Mouse (Mus musculus) adrenal gland, postnatal 36 days (tissue): Measurements from ENCODE around the gene Dcaf12. TPM values are rescaled to one million over a fixed set of nuclear protein-coding genes. Genes with fewer than 3 reads are reported as not detected.
A peak's percentile ranks its signal among the peaks of the same experiment; 100 is the strongest.

Experiments
- DNase-seq, 2 experiments: peaks; one replicate each; pipeline ENCODE4 v3.0.0; 2021; ENCODE audit warnings: mixed read lengths in 1 of 2
- long read RNA-seq, 2 experiments: library from polyadenylated mRNA; stranded (forward); transcript quantifications; one replicate each; pipeline ENCODE4 v2.0.0; 2021; ENCODE audit warnings: borderline sequencing depth in 2 of 2
- total RNA-seq, 2 experiments: library from RNA; stranded (reverse); gene quantifications; 2 replicates each; pipeline ENCODE4 v1.2.3; 2021

Gene Dcaf12
- 10 to 100 TPM; 53.3 to 60.1 TPM for total RNA-seq
- long read RNA-seq, experiment 1, transcript Dcaf12-201 (9 exons, 3,442 nt): major isoform, 68 of 89 reads
- long read RNA-seq, experiment 1, partial matches to known transcripts: 17 of 89 reads
- long read RNA-seq, experiment 1, other reads (novel, unspliced or antisense): 4 of 89 reads
- long read RNA-seq, experiment 2, transcript Dcaf12-201 (9 exons, 3,442 nt): major isoform, 20 of 23 reads
- long read RNA-seq, experiment 2, partial matches to known transcripts: 1 of 23 reads
- long read RNA-seq, experiment 2, other reads (novel, unspliced or antisense): 2 of 23 reads

DNA sequence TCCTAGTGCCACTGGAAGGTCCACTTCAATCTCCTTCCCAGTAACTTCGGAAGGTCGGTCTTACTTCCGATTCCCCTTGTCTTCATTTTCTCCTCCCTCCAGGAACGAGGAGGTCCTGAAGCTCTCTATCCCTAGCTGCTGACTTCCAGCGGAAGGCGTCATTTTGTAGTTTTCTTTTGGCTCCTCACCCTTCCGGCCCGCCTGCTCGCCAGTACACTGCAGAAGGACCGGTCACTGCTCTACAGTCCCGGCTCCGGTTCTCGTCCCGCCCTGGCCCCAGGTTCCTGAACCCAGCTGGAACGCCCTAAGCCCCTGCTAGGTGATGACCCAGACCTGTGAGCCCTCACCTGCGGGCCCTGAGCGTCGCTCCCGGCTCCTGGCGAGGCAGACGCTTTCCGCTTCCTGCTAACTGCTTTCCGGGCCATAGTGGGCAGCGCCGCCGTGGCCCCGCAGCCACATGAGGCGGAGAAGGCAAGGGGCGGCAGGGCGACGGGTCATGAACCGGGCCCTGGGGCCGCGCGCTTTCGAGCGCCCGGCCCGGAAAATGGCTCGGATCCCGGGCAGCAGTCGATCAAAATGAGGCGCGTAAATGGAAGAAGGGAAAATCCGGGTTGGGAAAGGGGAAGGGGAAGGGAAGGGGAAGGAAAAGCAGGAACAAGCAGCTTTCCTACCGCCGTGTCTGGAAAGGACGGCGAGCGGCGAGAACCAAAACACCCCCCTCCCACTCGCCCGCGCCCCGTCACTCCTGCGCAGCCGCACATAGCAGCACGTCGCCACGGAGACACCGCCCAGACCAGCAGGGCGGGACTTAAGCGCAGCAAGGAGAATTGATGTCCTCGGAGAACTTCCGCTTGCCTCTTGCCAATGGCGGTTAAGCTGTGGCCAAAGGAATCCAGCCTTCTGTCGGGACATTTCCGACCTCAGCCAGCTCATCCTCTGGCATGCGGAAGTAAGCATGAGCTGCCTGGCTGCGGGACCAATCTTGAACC lies at the start of gene Dcaf12:
Gene Dcaf12 (minus strand): TSS at position 749 of the 989 bp plus-strand sequence.
- peak; percentile 97 for DNase-seq

DNA sequence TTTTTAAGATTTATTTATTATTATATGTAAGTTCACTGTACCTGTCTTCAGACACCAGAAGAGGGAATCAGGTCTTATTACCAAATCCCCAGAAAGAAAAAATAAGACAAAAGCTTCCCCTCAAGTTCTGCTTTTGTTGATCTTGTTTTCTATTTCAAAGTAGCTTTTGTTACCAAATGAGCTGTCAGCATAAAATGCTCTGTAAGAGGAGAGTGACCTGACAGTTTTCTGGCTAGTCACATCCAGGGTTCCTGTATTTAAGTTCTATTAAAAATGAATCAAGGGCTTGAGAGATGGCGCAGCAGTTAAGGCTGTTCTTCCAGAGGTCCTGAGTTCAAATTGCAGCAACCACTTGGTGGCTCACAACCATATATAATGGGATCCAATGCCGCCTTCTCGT lies 46.4 kb upstream of the Dcaf12 start:
- DNase-seq: no peak

DNA sequence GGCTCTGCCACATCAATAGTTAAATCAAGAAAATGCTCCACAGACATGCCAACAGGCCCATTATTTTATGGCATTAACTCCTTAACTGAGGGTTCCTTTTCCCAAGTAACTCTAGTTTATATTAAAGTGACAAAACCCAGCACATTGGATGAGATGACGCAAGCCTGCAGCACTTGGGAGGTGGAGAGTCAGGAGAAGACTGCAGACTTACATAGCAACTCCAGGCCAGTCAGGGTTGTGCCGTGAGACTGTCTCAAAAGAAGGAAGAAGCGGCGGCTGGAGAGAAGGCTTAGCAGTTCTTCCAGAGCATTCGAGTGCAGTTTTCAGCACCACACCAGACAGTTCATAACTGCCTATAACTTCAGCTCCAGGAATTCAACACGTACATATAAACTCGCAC lies 44.7 kb upstream of the Dcaf12 start:
- DNase-seq: no peak

DNA sequence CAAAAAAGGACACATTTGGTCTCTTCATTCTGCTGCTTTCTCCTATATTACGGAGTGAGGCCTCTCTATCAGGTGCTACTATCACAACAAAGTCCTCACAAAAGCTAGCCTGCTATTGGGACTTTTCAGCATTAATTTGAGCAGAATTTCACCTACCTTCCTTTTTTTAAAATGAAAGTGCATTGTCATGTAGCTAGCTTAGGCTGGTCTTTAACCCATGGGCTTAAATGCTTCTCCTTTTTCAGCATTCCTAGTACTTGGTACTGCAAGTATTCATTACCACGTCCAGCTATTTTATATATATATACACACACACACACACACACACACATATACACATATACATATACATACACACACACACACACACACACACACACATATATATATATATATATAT lies 44.0 kb upstream of the Dcaf12 start:
- DNase-seq: no peak

DNA sequence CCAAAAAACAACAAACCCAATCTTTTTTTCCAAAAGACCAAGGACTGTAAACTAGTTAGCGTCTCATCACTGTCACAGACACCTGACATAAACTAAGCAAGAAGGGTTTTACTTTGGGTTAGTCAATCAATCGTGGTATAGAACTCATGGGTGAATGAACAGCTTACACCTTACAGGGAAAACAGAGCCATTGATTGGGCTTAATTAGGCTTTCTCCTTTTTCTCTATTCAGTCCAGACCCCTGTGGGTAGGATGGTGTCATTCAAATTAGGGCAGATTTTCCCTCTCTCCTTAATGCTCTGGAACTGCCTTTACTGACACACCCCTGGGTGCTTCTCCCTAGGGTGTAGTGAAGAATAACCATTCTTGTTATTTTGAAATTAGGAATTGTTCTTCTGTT lies 42.5 kb upstream of the Dcaf12 start:
- DNase-seq: no peak

DNA sequence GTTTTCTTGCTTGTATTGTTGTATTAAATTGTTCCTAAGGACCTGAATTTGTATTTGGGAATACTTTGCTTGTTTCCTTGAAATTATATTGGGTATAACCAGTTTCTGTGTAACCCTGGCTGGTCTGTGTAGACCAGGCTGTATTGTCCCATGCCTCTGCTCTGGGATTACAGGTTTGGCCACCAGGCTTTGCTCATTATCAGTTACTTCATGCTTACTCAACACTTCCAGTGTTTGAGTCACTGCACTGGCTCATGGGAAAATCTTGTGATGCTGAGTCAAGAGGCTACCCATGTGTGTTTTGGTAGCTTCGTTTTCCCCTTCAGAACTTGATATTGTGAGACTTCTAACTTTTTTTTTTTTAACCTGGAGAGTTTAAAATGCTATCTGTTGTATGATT lies 38.6 kb upstream of the Dcaf12 start:
- no peak for DNase-seq

DNA sequence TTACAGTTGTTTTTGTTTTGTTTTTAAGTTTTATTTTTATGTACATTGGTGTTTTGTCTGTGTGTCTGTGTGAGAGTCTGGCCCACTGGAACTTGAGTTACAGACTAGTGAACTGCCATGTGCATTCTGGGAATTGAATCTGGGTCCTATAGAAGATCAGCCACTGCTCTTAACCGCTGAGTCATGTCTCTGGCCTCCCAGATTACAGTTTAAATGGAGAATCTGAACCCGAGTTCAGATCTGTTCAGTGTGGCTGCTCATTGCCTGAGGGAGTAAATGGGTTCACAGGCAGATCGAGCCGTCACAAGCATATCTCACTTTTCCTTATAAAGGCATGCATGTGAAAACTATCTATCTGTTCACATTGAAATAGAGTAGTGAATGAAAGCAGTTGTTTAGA lies 38.1 kb upstream of the Dcaf12 start:
- no peak for DNase-seq

DNA sequence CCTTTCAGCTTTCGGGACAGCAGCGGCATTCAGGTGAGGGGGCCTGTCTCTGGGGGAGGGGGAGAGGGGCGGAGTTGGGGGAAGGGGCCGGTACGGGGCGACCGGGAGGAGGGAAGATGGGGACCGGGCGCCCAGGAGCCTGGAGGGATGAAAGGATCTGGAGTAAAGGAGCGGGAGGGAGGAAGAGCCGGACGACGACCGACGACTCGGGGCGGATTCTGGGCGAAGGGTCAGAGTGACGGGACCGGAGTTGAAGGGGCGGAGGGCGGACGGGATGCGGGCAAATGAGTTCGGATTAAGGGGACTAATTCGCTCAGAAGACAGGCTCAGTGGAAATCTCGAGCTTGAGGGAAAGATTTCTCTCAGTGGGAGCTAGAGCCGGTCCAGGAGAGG lies 34.5 kb upstream of the Dcaf12 start:
- DNase-seq: peak in 1 of 2 experiments; percentile 69

DNA sequence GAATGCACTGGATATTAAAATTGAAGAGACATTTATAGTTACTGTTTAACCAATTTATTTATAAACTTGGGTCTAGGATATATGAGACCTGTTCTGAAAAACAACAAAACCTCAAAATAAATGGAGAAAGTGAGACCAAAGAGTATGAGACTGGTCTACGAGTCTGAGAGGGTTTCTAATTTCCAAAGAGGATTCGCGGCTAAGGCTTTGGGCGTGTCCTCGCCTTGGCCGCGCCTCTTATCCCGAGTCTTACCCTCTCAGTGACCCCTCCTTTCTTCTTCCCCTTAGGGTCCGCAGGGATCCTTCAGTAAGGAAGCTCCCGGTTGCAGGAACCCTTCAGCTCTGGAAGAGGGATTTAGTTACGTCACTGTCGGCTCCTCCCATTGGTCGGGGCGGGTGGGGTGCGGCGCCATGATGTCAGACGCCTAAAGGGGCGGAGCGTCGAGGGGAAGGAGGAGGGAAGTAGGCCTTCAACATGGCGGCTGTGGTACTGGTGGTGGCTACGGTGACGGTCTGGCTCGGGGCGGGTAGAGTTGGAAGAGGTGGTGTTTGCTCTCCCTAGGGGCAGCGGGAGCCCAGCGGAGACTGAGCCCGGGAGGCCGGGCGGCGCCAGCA lies 34.0 kb upstream of the Dcaf12 start, which contains the start of gene Ubap1:
Gene Ubap1 (plus strand): TSS at position 413 of the 615 bp plus-strand sequence.
- DNase-seq: peak; percentile 94 to 96

DNA sequence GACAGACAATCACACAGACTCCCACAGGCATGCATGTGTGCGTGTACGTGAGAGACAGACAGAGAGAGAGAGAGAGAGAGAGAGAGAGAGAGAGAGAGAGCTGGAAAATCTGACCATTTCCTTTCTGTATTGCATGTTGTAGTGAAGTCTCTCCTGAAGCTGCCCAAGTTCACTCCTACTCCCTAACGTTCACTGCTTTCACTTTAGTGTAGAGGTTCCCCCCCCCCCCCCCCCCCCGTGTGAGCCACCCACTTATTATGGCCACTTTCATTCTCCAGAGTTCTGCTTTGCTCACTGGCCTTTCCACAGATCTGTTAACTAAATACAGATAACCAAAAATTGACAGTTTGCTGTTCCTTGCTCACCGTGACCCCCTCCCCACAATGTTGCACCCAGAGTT lies 33.1 kb upstream of the Dcaf12 start:
- DNase-seq: no peak

DNA sequence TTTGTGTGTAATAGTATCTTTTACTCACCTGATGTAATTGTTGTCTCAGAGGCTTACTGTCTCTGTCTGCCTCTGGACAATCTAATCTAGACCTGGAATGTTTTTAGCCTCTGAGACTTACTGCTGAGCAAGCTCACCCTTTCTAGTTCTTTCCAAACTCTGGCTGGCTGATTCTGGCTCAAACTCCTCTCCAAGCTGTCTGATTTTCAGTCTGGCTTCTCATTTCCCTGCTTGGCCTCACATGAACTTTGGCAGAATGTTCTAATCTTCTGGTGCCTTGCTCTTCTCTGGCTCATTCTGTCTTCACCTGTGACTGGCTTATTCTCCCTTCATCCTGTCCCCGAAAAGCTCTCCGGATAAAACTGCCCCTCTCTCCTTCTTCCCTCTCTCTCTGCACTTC lies 31.3 kb upstream of the Dcaf12 start:
- no peak for DNase-seq

DNA sequence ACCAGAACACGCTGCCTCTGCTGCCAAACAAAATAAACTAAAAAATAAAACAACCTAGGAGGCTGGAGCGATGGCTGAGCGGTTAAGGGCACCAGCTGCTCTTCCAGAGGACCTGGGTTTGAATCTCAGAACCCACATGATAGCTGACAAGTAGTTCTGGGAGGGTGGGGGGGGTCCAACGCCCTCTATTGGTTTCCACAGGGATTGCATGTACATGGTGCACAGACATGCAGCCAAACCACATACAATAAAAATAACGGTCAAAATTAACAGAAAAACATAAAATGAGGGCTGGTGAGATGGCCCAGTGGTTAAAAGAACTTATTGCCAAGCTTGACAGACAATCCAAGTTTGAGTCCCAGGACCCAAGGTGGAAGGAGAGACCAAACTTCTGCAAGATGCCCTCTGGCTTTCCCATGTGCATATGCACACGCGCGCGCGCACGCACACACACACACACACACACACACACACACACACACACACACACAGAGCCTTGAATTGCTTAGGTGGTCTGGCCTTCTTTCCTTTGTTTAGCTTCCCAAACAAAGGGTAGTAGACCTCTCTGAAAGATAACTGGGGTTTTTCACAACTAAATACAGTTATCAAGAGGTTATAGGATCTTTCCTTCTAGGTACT lies 26.3 kb upstream of the Dcaf12 start:
- DNase-seq: no peak

DNA sequence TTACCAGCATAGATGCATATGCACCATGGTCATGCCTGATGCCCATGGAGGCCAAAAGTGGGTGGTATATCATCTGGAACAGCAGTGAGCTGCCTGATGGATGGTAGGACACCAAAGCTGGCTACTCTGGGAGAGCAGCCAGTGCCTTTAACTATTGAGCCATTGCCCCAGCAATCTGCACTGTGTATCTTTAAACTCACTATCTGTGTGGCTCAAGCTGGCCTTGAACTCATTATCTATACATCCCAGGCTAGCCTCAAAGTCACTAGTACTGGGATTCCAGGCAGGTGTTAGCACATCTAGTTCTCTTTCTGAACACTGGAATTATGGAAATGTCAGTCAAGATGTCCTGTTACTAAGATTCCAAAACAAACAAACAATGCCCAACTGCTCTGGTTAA lies 21.9 kb upstream of the Dcaf12 start:
- DNase-seq: no peak

DNA sequence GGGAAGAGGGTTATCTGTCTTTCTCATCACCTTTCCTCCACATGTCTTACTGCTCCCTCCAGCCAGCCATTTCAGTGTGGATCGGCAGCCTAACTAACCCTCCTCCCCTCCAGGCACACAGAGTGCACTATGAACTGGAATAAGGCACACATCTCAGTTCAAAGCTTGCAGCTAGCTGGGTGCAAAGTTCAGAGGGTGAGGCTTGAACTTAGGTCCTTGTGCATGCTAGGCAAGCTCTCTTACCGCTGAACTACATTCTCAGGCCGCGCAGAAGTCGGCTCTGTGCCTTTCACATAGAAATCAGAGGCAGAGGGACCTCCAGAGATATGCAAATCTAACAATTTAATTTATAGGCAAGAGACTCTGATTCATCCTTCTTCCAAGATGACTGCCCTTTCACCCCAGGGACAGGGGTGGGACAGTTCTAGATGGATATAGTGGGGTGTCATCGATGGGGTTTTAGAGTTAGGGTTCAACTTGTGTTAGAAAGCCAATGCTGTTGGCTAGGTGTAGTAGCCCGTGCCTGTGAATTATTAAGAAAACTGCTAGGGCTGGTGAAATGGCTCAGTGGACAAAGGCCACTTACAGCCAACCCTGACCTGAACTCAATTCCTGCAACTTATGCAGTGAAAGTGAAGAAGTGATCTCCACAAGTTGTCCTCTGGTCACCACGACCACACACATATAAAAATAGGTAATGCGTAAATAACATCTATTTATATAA lies 17.2 kb upstream of the Dcaf12 start:
- no peak for DNase-seq

DNA sequence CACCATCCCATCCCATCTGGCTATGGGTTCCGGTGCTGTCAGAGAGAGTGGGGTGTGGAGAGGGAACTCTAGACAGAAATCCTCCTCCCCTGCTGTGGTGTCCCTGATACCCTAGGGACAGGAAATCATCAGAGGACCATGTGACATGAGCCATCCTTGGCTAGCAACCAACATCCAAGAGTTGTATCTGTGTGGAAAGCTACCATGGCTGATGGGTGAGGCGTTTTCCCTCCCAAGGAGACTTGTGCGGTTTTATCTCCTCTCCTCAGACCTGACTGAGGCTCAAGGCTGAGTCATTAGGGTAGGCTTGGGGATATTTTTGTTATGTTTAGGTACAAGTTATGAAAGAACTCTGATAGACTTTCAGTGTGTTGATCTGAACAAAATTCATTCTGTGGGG lies 16.4 kb upstream of the Dcaf12 start:
- DNase-seq: peak in 1 of 2 experiments; percentile 5

DNA sequence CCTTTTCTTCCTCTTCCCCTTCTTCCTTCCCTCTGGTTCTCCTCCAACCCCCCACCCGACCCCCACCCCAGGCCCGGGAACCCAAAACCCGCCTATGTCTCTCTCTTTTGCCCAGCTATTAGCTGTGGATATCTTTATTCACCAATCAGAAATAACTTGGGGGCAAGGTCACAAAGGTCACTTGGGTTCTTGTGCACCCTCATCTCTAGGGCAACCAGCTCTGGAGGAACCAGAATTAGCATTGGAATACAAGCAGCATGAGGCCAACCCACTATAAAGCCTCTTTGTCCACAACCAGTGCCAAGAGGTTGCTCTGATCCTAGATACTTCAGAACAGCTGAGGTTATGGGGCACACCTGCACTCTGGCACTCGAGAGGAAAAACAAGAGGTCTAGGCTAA lies 14.8 kb upstream of the Dcaf12 start:
- DNase-seq: no peak

DNA sequence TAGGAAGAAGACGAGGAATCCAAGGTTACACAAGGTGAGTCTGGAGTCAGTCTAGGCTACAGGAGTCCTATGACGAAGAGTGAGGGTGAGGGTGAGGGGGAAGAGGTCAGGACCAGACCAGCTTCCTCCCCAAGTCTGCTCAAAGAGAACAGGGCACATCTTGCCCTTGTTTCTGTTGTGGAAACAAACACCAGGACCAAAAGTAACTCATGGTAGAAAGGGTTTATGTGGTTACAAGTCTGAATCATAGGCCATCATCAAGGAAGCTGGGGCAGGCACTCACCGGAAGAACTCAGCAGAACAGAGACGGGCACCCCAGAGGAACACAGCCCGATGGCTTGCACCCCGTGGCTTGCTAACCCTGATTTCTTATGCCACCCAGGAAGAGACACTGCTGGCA lies 12.2 kb upstream of the Dcaf12 start:
- no peak for DNase-seq

DNA sequence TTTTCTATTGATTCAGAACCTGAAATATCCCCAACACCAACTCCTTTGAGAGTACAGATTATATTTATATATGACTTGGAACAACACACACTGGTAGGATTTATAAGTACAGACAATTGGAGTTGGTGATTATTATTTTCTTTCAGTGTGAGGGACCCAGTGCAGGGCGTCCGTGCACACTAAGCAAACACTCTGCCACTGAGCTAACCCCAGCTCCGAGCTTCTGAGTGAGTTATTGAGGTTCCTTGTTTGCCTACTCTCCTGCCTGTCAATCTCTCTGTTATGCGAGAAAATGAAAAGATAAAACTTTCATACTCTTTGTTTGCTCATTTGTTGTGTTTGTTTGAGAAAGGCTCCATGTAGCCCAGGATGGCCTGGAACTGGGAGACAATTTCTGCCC lies 6.3 kb upstream of the Dcaf12 start:
- no peak for DNase-seq

DNA sequence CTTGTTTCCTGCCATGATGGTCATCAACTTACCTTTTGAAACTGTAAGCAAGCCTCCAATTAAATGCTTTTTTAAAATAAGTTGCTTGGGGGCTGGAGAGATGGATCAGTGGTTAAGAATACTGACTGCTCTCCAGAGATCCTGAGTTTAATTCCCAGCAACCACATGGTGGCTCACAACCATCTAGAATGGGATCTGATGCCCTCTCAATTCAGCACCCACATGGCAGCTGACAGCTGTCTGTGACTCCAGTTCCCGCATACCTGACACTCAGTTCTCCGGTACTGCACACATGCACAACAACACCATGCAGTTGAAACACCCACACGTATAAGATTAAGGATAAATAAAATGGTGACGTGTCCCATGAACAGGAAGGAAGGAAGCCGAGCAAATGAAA lies 3.6 kb upstream of the Dcaf12 start:
- DNase-seq: no peak

DNA sequence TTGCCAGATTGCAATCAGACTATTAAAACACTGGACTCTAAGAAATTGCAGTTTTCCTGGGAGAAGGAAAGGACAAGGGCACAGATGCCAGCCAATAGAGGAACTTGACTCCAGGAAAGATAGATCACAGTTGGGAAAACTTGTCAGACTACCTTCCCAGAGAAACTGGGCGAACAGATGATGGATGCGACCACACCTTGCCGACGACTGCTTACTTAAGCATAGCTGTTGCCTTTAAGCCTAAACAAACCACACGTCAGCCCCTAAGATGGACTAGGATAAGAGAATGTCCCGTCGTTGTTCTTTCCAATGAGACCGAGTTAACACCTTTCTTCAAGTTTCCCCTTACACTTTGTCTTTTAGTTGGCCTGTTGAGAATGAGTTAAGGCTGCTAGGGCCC lies 484 bp upstream of the Dcaf12 start:
- DNase-seq: no peak

DNA sequence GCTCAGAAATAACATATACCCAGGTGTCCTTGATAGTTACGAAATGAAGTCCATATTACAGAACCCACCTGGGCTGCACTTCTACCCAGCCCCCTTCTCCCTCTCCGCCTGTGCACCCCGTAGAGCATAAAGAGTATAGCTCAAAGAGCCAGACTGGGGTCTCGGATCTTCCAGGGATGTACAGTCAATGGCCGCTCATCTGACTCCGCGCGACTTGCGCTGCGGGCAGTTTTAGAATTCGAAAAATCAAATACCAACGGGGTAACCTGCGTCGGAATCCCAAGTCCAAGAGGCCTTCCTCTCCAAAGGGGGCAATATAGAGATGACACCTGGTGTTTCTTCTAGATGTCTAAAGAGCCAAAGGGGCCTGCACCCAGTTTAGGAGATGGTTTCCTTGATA lies 967 bp downstream of the Dcaf12 start:
- DNase-seq: peak in 1 of 2 experiments; percentile 3
